Mouse (Mus musculus): ENCODE measurements at regions not wholly inside any gene's neighbourhood (a gene's known extent, or its start where the extent isn't known, plus 50 kb on each side); places are given as distances from the start of the nearest gene placed in this dataset.
"Not testable (repeated sequence)": the region's sequence is repeated elsewhere in the genome, so short reads cannot be mapped to it uniquely, and the experiment has no call there.

- DNase-seq, result not testable (repeated sequence)
These were observed 56.9 kb downstream of the Zfp36l1 start for GRCm38 (mm10) chr12:80055894-80056293.

- no peak for DNase-seq
These were observed 57.4 kb downstream of the Zfp36l1 start for GRCm38 (mm10) chr12:80055394-80055793.

- DNase-seq, result no peak
These were observed 58.2 kb downstream of the Zfp36l1 start for GRCm38 (mm10) chr12:80054655-80055037.

GRCm38 (mm10) chr12:80053902-80054654, 58.7 kb downstream of the Zfp36l1 start:
- DNase-seq, result no peak

GRCm38 (mm10) chr12:80048215-80048979, 64.4 kb downstream of the Zfp36l1 start:
- DNase-seq, result no peak

GRCm38 (mm10) chr12:80046625-80047303, 66.0 kb downstream of the Zfp36l1 start:
- no peak for DNase-seq

- no peak for DNase-seq
These were observed 71.1 kb downstream of the Zfp36l1 start for GRCm38 (mm10) chr12:80041510-80042324.

GRCm38 (mm10) chr12:80041012-80041411, 71.8 kb downstream of the Zfp36l1 start:
- DNase-seq, result no peak

- no peak for DNase-seq
These were observed 72.6 kb downstream of the Zfp36l1 start for GRCm38 (mm10) chr12:80040233-80040632.

GRCm38 (mm10) chr12:80039150-80039549, 73.7 kb downstream of the Zfp36l1 start:
- no peak for DNase-seq

GRCm38 (mm10) chr12:80035500-80036271, 77.1 kb downstream of the Zfp36l1 start:
- DNase-seq, result no peak

GRCm38 (mm10) chr12:80034963-80035411, 77.8 kb downstream of the Zfp36l1 start:
- no peak for DNase-seq

GRCm38 (mm10) chr12:80034100-80034499, 78.7 kb downstream of the Zfp36l1 start:
- no peak for DNase-seq

- no peak for DNase-seq
These were observed 80.3 kb downstream of the Zfp36l1 start for GRCm38 (mm10) chr12:80032520-80032919.

GRCm38 (mm10) chr12:80028301-80028700, 84.5 kb downstream of the Zfp36l1 start:
- no peak for DNase-seq

- DNase-seq, result no peak
These were observed 89.4 kb downstream of the Zfp36l1 start for GRCm38 (mm10) chr12:80023107-80024078.

GRCm38 (mm10) chr12:80022181-80023106, 90.4 kb downstream of the Zfp36l1 start:
- DNase-seq, result no peak

GRCm38 (mm10) chr12:80021030-80021473, 91.8 kb downstream of the Zfp36l1 start:
- no peak for DNase-seq

- DNase-seq, result no peak
These were observed 94.7 kb downstream of the Zfp36l1 start for GRCm38 (mm10) chr12:80018086-80018485.

Data from cerebellum, adult 11 months (tissue).